Mouse (Mus musculus) kidney, postnatal 0 days (tissue): ENCODE data around the gene Tmem182. TPM values are rescaled to one million over a fixed set of nuclear protein-coding genes. Genes with fewer than 3 reads are reported as not detected.

Experiments used
- ATAC-seq: fragments of 200-750 bp; cut with Nextera tagmentation; replicated peaks from 2 replicates; pipeline ENCODE4 v1.8.0; 2017; ENCODE audit warnings: low read depth, moderate number of reproducible peaks, moderate TSS enrichment, moderate library complexity; ENCODE audit not compliant: low FRiP score
- DNase-seq: peaks from one replicate; pipeline ENCODE4 v3.0.0-alpha.2; 2016; ENCODE audit warnings: low spot score
- H3K27ac ChIP-seq: fragments of 300-500 bp; sonication (generic); 2 replicates; pipeline ENCODE4 v1.5.1; 2014; ENCODE audit warnings: mild to moderate bottlenecking
- H3K27me3 ChIP-seq: fragments of 300-500 bp; sonication (generic); 2 replicates; pipeline ENCODE4 v1.6.1; 2014; ENCODE audit warnings: low read length, mixed read lengths; ENCODE audit not compliant: insufficient read depth
- H3K36me3 ChIP-seq: fragments of 300-500 bp; sonication (generic); 2 replicates; pipeline ENCODE4 v1.6.1; 2014; ENCODE audit warnings: low read length, mixed read lengths; ENCODE audit not compliant: insufficient read depth
- H3K4me1 ChIP-seq: fragments of 300-500 bp; sonication (generic); replicated peaks from 2 replicates; pipeline ENCODE4 v1.6.1; 2014; ENCODE audit warnings: antibody characterized with exemption, low read length, mixed read lengths; ENCODE audit not compliant: insufficient read depth
- H3K4me2 ChIP-seq: fragments of 300-500 bp; sonication (generic); 2 replicates; pipeline ENCODE4 v1.6.1; 2014; ENCODE audit warnings: mild to moderate bottlenecking, low read length, moderate library complexity, mixed read lengths
- H3K4me3 ChIP-seq: fragments of 300-500 bp; sonication (generic); replicated peaks from 2 replicates; pipeline ENCODE4 v1.5.1; 2014; ENCODE audit warnings: low read depth, low read length
- H3K9ac ChIP-seq: fragments of 300-500 bp; sonication (generic); 2 replicates; pipeline ENCODE4 v1.6.1; 2014; ENCODE audit warnings: low read depth, low read length
- H3K9me3 ChIP-seq: fragments of 300-500 bp; sonication (generic); replicated peaks from 2 replicates; pipeline ENCODE4 v1.6.1; 2016; ENCODE audit warnings: low read length, inconsistent platforms, mixed read lengths
- CTCF ChIP-seq: IDR thresholded peaks from 2 replicates; pipeline ENCODE4 v1.5.1; 2016; ENCODE audit warnings: antibody characterized with exemption, low read depth, mild to moderate bottlenecking, moderate library complexity
- WGBS: fragments of 180-500 bp; shearing (Covaris S2); extraction: QIAGEN DNeasy Blood & Tissue Kit; methylation state at CpG from one replicate; pipeline ENCODE4 v1.1.7; 2014; 5-methylcytosine and 5-hydroxymethylcytosine counted together
- polyA plus RNA-seq: library from polyadenylated mRNA; unstranded; fragments of >200 nt; fragmentation: Nextera tagmentation; extraction: Ambion mirVana; gene quantifications from 2 replicates; pipeline ENCODE4 v1.2.1, GENCODE M21; 2015

Tmem182 gene
- polyA plus RNA-seq, 1 experiment from 2014 or later, result 0.71 TPM

GRCm38 (mm10) chr1:40825826-40826225 lies 20.4 kb downstream of the Tmem182 start:
- no peaks in the 10 kb centered on the region for H3K36me3 ChIP-seq
- no peaks in the 10 kb centered on the region for H3K9me3 ChIP-seq
- no peak for ATAC-seq
- TF ChIP-seq CTCF, result no peak
- no peak overlapping the region for H3K4me3 ChIP-seq
- no peak overlapping the region for H3K4me2 ChIP-seq
- H3K27me3 ChIP-seq, result no peaks in the 10 kb centered on the region
- no peak overlapping the region for H3K27ac ChIP-seq
- H3K4me1 ChIP-seq, result 0 out of 2 replicates have a peak, but pooled peaks cover 3% of the 10 kb centered on the region
- WGBS, result 72% methylated on average over 7 of the region's 7 CpGs
- no peak overlapping the region for H3K9ac ChIP-seq
- DNase-seq, result no peak

DNA sequence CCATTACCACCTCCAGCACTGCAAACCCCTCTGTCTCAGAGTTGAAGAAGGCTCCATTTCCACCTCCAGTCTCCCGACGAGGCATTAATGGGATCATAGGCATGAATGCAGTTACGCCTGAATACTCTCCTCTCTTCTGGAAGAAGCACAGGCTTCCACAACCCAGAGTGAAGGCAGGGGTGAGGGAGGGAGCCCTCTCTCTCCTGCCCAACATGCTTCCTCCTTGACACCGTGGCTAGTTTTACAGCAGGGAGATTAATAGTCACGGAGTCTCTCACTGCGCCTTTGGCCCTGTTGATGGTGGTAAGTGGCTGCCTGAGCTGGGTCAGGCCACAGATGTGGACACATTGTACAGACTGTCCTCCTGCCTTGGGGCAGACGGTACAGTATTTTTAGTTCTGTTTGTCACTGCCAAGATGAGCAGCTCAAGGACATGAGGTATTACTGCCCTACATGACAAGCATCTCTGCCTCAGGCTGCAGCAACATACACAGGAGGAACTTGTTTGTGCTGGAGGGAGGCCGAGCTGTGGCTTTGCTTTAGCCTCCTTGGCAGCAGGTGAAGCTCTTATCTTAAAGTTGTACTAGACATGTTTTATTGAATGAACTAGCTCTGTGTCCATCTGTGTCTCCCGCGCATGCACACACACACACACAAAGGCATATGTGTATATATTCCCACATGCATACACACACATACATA lies 24.0 kb downstream of the Tmem182 start:
- WGBS, result 36% methylated on average over 10 of the region's 10 CpGs
- no peak overlapping the region for H3K27ac ChIP-seq
- no peaks in the 10 kb centered on the region for H3K9me3 ChIP-seq
- 0 out of 2 replicates have a peak, but pooled peaks cover 3% of the 10 kb centered on the region for H3K4me1 ChIP-seq
- H3K27me3 ChIP-seq, result no peaks in the 10 kb centered on the region
- H3K4me3 ChIP-seq, result no peak overlapping the region
- no peaks in the 10 kb centered on the region for H3K36me3 ChIP-seq
- peak; percentile 34 for DNase-seq
- ATAC-seq, result 0 out of 2 replicates have a peak, but pooled peaks have one; percentile 25
- H3K4me2 ChIP-seq, result no peak overlapping the region
- H3K9ac ChIP-seq, result no peak overlapping the region
- TF ChIP-seq CTCF, result no peak

- no peak for ATAC-seq
- WGBS, result 87% methylated on average over 4 of the region's 4 CpGs
- no peak for TF ChIP-seq CTCF
These were observed 25.5 kb downstream of the Tmem182 start for GRCm38 (mm10) chr1:40830712-40831507.

GRCm38 (mm10) chr1:40835468-40835867 lies 30.1 kb downstream of the Tmem182 start:
- ATAC-seq (no peak), DNase-seq (no peak)
- Histone ChIP-seq H3K4me2 (no peak overlapping the region), H3K36me3 (no peaks in the 10 kb centered on the region), H3K4me3 (no peak overlapping the region), H3K27me3 (no peaks in the 10 kb centered on the region), H3K9ac (no peak overlapping the region), H3K4me1 (no peaks in the 10 kb centered on the region), H3K27ac (no peak overlapping the region), H3K9me3 (no peaks in the 10 kb centered on the region)
- 74% methylated on average over 4 of the region's 4 CpGs for WGBS
- TF ChIP-seq CTCF, result no peak

More at GRCm38 (mm10) chr1:40830712-40831507, 25.5 kb downstream of the Tmem182 start:
- Histone ChIP-seq H3K4me1 (0 out of 2 replicates have a peak, but pooled peaks cover 3% of the 10 kb centered on the region), H3K4me3 (no peak overlapping the region), H3K36me3 (no peaks in the 10 kb centered on the region), H3K27me3 (no peaks in the 10 kb centered on the region), H3K9ac (no peak overlapping the region), H3K9me3 (no peaks in the 10 kb centered on the region), H3K27ac (no peak overlapping the region), H3K4me2 (no peak overlapping the region)
- no peak for DNase-seq

DNA sequence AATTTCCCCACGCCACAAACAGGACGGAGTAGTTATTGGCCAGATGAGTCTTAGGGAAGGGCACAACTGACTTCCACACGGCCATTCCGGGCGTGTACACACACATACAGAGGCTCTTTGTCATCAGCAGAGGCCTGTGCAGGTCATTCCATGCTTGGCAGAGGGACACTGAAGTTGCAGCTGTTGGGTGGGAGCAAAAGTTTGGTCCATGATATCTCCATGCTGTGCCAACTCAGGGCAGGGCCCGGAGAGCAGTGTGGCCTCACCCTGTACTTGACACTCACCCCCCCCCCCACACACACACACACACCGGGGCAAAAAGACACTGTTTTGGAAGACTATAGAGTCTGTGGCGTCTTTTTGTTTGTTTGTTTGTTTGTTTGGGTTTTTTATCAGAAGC lies 35.2 kb downstream of the Tmem182 start:
- Histone ChIP-seq H3K4me1 (no peaks in the 10 kb centered on the region), H3K27ac (no peak overlapping the region), H3K36me3 (no peaks in the 10 kb centered on the region), H3K4me3 (no peak overlapping the region), H3K27me3 (no peaks in the 10 kb centered on the region), H3K4me2 (no peak overlapping the region), H3K9ac (no peak overlapping the region), H3K9me3 (no peaks in the 10 kb centered on the region)
- WGBS, result 88% methylated on average over 8 of the region's 8 CpGs
- TF ChIP-seq CTCF, result no peak
- ATAC-seq, result no peak
- DNase-seq, result no peak

DNA sequence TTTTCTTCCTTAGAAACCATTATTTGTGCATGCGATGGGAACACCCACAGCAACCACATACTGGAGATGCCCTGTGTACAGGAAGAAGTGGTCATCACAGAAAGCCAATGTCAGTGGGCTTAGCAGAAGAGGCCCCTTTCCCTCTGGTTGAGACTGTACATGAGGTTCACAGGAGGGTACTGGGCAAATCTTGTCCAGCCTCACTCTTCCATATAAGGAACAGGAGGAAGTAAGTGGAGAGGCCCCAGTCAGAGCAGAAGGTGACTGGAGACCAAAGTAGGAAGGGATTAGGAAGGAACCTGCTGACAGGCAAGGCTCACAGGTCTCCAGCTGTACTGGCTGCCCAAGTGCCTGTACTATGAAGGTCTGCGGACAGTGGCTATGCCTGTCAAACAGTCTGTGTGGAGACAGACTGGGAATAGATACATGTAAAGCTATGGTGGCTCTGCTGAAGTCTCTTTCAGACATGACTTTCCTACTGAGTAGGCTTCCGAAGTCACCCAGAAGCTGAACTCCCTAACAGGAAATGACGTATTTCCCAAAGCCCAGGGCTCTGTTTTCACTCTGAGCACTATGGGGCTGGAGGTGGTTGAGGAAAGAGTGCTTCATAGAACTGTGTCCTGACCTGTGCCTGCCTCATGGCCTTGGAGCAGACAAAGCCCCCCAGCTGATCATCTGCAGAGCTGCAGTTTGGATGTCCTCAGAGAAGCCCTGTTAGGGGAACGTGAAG lies 35.8 kb downstream of the Tmem182 start:
- H3K4me1 ChIP-seq, result no peaks in the 10 kb centered on the region
- H3K27me3 ChIP-seq, result no peaks in the 10 kb centered on the region
- ATAC-seq, result no peak
- H3K9ac ChIP-seq, result no peak overlapping the region
- no peak overlapping the region for H3K4me3 ChIP-seq
- 71% methylated on average over 5 of the region's 5 CpGs for WGBS
- H3K9me3 ChIP-seq, result no peaks in the 10 kb centered on the region
- H3K4me2 ChIP-seq, result no peak overlapping the region
- TF ChIP-seq CTCF, result no peak
- no peak for DNase-seq
- H3K36me3 ChIP-seq, result no peaks in the 10 kb centered on the region
- no peak overlapping the region for H3K27ac ChIP-seq
